Mouse (Mus musculus): ENCODE data around the gene Tuba1c. TPM values are rescaled to one million over a fixed set of nuclear protein-coding genes. Genes with fewer than 3 reads are reported as not detected.

The Tuba1c gene
- total and polyA plus RNA-seq, 3 experiments = 178 to 390 (median 220) TPM

GRCm38 (mm10) chr15:99053373-99053772 is 23.7 kb downstream of the Tuba1c start:
- in situ Hi-C loops (cut with MboI; ENCODE audit: low pct_ligation_motif_present, low pct_unique_long_range_greater_than_20kb, low sequenced_read_pairs) = no loop called here
- dilution Hi-C loops (cut with MboI; ENCODE audit: extremely low pct_ligation_motif_present, extremely low pct_unique_long_range_greater_than_20kb, low sequenced_read_pairs) = no loop called here
- DNase-seq (ENCODE audit: extremely low read depth) = no peak

DNA sequence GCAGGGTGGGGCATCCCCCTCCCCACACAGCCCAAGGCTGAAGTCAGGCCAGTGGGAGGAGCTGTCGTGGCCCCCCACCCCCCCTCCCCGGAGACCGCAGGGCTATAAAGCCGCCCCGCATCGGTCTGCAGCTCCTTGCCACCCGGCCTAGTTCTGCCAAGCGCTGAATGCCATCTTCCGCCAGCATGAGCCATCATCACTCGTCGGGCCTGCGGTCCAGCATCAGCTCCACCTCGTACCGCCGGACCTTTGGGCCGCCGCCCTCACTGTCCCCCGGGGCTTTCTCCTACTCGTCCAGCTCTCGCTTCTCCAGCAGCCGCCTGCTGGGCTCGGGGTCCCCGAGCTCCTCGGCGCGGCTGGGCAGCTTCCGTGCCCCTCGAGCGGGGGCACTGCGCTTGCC is 25.3 kb downstream of the Tuba1c start, which contains the start of gene Prph:
Gene Prph, plus strand, starts transcription at position 135 of the 400 bp plus-strand sequence.
- no peak for DNase-seq (ENCODE audit: extremely low read depth)
- H3K4me1 ChIP-seq (ENCODE audit: control insufficient read depth in 1 of 2, insufficient read depth in 2 of 2) = 0 out of 4 replicates have a peak, but pooled peaks cover 0 to 5% of the 10 kb centered on the region in 2 experiments
- no peak within 1 kb of the TSS for H3K4me2 ChIP-seq (ENCODE audit: insufficient read depth, low read depth, poor library complexity, severe bottlenecking)
- H3K27ac ChIP-seq (ENCODE audit: insufficient read depth, low read depth) = no peak within 1 kb of the TSS
- dilution Hi-C loops (cut with MboI; ENCODE audit: extremely low pct_ligation_motif_present, extremely low pct_unique_long_range_greater_than_20kb, low sequenced_read_pairs) = no loop called here
- H3K79me2 ChIP-seq (replicated peaks; ENCODE audit: control insufficient read depth, extremely low read depth, insufficient read depth, poor library complexity, severe bottlenecking) = no peaks in the 10 kb centered on the region
- in situ Hi-C loops (cut with MboI; ENCODE audit: low pct_ligation_motif_present, low pct_unique_long_range_greater_than_20kb, low sequenced_read_pairs) = no loop called here
- no peaks in the 10 kb centered on the region for H3K36me3 ChIP-seq (replicated peaks in 1 of 2; ENCODE audit: control insufficient read depth in 1 of 2, insufficient read depth in 1 of 2, low read length in 1 of 2)
- TF ChIP-seq ZC3H11A (IDR thresholded peaks at IDR 0.05; ENCODE audit: low read depth, low read length) (no peak), JUND (conservative IDR thresholded peaks at IDR 0.05; ENCODE audit: low read depth, low read length) (no peak)
- peaks cover 13% of the 10 kb centered on the region for H3K9me3 ChIP-seq (replicated peaks; ENCODE audit: low read length)
- H3K9ac ChIP-seq (ENCODE audit: insufficient read depth, low read depth) = no peak within 1 kb of the TSS
- H3K27me3 ChIP-seq (replicated peaks) = peaks cover 66% of the 10 kb centered on the region
- H3K4me3 ChIP-seq (replicated peaks in 1 of 3; ENCODE audit: low read depth in 2 of 3, low read length in 2 of 3, poor library complexity in 1 of 3) = no peak within 1 kb of the TSS

More at GRCm38 (mm10) chr15:99053373-99053772, 23.7 kb downstream of the Tuba1c start:
- Histone ChIP-seq H3K4me1 (ENCODE audit: control insufficient read depth in 1 of 2, insufficient read depth in 2 of 2) (peaks cover 0 to 14% of the 10 kb centered on the region in 2 experiments; a peak in 1 of 4 replicates), H3K4me2 (ENCODE audit: insufficient read depth, low read depth, poor library complexity, severe bottlenecking) (no peak overlapping the region), H3K27me3 (replicated peaks) (peaks cover 51% of the 10 kb centered on the region), H3K4me3 (replicated peaks in 1 of 3; ENCODE audit: low read depth in 2 of 3, low read length in 2 of 3, poor library complexity in 1 of 3) (no peak overlapping the region), H3K36me3 (replicated peaks in 1 of 2; ENCODE audit: control insufficient read depth in 1 of 2, insufficient read depth in 1 of 2, low read length in 1 of 2) (no peaks in the 10 kb centered on the region), H3K27ac (ENCODE audit: insufficient read depth, low read depth) (no peak overlapping the region), H3K9me3 (replicated peaks; ENCODE audit: low read length) (peaks cover 10% of the 10 kb centered on the region), H3K9ac (ENCODE audit: insufficient read depth, low read depth) (no peak overlapping the region), H3K79me2 (replicated peaks; ENCODE audit: control insufficient read depth, extremely low read depth, insufficient read depth, poor library complexity, severe bottlenecking) (no peaks in the 10 kb centered on the region)
- TF ChIP-seq ZMIZ1 (IDR thresholded peaks at IDR 0.05; ENCODE audit: low read depth, low read length) (no peak), POLR2AphosphoS2 (IDR thresholded peaks at IDR 0.05; ENCODE audit: low read depth, low read length) (no peak), MAFK (IDR thresholded peaks at IDR 0.05; ENCODE audit: insufficient replicate concordance, low read length) (no peak), MYC (IDR thresholded peaks at IDR 0.05; ENCODE audit: low read depth, low read length) (no peak), EP300 (IDR thresholded peaks at IDR 0.05; ENCODE audit: low read length) (no peak), MXI1 (IDR thresholded peaks at IDR 0.05; ENCODE audit: low read depth, low read length) (no peak), ETS1 (conservative IDR thresholded peaks at IDR 0.05; ENCODE audit: low read depth, low read length) (no peak), HCFC1 (IDR thresholded peaks at IDR 0.05; ENCODE audit: low read depth, low read length) (no peak), USF2 (conservative IDR thresholded peaks at IDR 0.05; ENCODE audit: low read depth, low read length) (no peak), BHLHE40 (IDR thresholded peaks at IDR 0.05; ENCODE audit: low read depth, low read length) (no peak)

DNA sequence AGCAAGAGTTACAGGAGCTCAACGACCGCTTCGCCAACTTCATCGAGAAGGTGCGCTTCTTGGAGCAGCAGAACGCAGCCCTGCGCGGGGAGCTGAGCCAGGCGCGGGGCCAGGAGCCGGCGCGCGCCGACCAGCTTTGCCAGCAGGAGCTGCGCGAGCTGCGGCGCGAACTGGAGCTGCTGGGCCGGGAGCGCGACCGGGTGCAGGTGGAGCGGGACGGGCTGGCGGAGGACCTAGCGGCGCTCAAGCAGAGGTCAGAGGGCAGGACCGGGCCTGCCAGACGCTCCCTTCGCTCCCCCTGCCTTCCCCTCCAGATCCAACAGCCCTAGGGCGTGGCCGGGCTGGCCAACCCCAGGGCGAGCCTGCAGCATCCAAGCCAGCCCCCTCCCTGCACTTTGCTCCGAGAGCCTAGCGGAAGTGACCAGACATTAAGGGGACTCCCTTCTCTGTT is 25.8 kb downstream of the Tuba1c start:
- DNase-seq (ENCODE audit: extremely low read depth) = no peak
- no peak overlapping the region for H3K9ac ChIP-seq (ENCODE audit: insufficient read depth, low read depth)

More for the DNA sequence above, 25.8 kb downstream of the Tuba1c start:
- dilution Hi-C loops (cut with MboI; ENCODE audit: extremely low pct_ligation_motif_present, extremely low pct_unique_long_range_greater_than_20kb, low sequenced_read_pairs) (no loop called here), in situ Hi-C loops (cut with MboI; ENCODE audit: low pct_ligation_motif_present, low pct_unique_long_range_greater_than_20kb, low sequenced_read_pairs) (no loop called here)
- H3K4me1 ChIP-seq (ENCODE audit: control insufficient read depth in 1 of 2, insufficient read depth in 2 of 2) = 0 out of 4 replicates have a peak, but pooled peaks cover 0 to 1% of the 10 kb centered on the region in 2 experiments
- peaks cover 66% of the 10 kb centered on the region for H3K27me3 ChIP-seq (replicated peaks)
- no peak overlapping the region for H3K4me2 ChIP-seq (ENCODE audit: insufficient read depth, low read depth, poor library complexity, severe bottlenecking)
- TF ChIP-seq CTCF (conservative IDR thresholded peaks at IDR 0.05 in 1 of 2, IDR thresholded peaks at IDR 0.05 in 1 of 2; ENCODE audit: low read depth in 2 of 2, low read length in 2 of 2) = no peak
- H3K36me3 ChIP-seq (replicated peaks in 1 of 2; ENCODE audit: control insufficient read depth in 1 of 2, insufficient read depth in 1 of 2, low read length in 1 of 2) = no peaks in the 10 kb centered on the region
- no peak overlapping the region for H3K27ac ChIP-seq (ENCODE audit: insufficient read depth, low read depth)
- peaks cover 13% of the 10 kb centered on the region for H3K9me3 ChIP-seq (replicated peaks; ENCODE audit: low read length)
- H3K4me3 ChIP-seq (replicated peaks in 1 of 3; ENCODE audit: low read depth in 2 of 3, low read length in 2 of 3, poor library complexity in 1 of 3) = no peak overlapping the region
- no peaks in the 10 kb centered on the region for H3K79me2 ChIP-seq (replicated peaks; ENCODE audit: control insufficient read depth, extremely low read depth, insufficient read depth, poor library complexity, severe bottlenecking)

Data from CH12.LX (cell line).